Mouse (Mus musculus): ENCODE data around the gene Raly. TPM values are rescaled to one million over a fixed set of nuclear protein-coding genes. Genes with fewer than 3 reads are reported as not detected.
A peak's percentile ranks its signal among the peaks of the same experiment; 100 is the strongest.

Raly gene
- total and polyA plus RNA-seq, 3 experiments: 83.4 to 92.7 (median 89.8) TPM

GRCm38 (mm10) chr2:154803845-154804244, 12.9 kb downstream of the Raly start:
- no peak overlapping the region for H3K4me3 ChIP-seq
- H3K4me1 ChIP-seq (ENCODE audit: control insufficient read depth, insufficient read depth, low read length): peaks cover 6% of the 10 kb centered on the region
- no peak overlapping the region for H3K9ac ChIP-seq (ENCODE audit: low read depth, low read length)
- DNase-seq: no peak
- 81% methylated on average over 4 of the region's 4 CpGs for WGBS
- intact Hi-C loops (cut with DNase I): no loop called here
- peaks cover 6% of the 10 kb centered on the region for H3K79me2 ChIP-seq (replicated peaks; ENCODE audit: control insufficient read depth, insufficient read depth, low read length)
- H3K27me3 ChIP-seq (ENCODE audit: control insufficient read depth, insufficient read depth, low read length): no peaks in the 10 kb centered on the region
- H3K36me3 ChIP-seq (ENCODE audit: control insufficient read depth, insufficient read depth, low read length): peaks cover 26% of the 10 kb centered on the region
- no peak overlapping the region for H3K27ac ChIP-seq
- TF ChIP-seq POLR2A (IDR thresholded peaks at IDR 0.05; ENCODE audit: insufficient read depth, low read depth, low read length): no peak
- TF ChIP-seq CTCF (IDR thresholded peaks at IDR 0.05): no peak
- TF ChIP-seq EP300 (IDR thresholded peaks at IDR 0.05; ENCODE audit: insufficient read depth, low read depth, low read length): no peak

GRCm38 (mm10) chr2:154807689-154808088, 16.8 kb downstream of the Raly start:
- intact Hi-C loops (cut with DNase I): loop anchor here (2.0 kb wide), 1 partner anchor 15 kb away; no protein-coding TSS in a partner anchor
- H3K27ac ChIP-seq: no peak overlapping the region
- peaks cover 42% of the 10 kb centered on the region for H3K36me3 ChIP-seq (ENCODE audit: control insufficient read depth, insufficient read depth, low read length)
- no peak for DNase-seq
- H3K9ac ChIP-seq (ENCODE audit: low read depth, low read length): no peak overlapping the region
- WGBS: 44% methylated on average over 1 of the region's 1 CpGs
- H3K4me3 ChIP-seq: no peak overlapping the region
- peaks cover 11% of the 10 kb centered on the region for H3K4me1 ChIP-seq (ENCODE audit: control insufficient read depth, insufficient read depth, low read length)
- H3K27me3 ChIP-seq (ENCODE audit: control insufficient read depth, insufficient read depth, low read length): no peaks in the 10 kb centered on the region
- H3K79me2 ChIP-seq (replicated peaks; ENCODE audit: control insufficient read depth, insufficient read depth, low read length): peaks cover 8% of the 10 kb centered on the region
- TF ChIP-seq EP300 (IDR thresholded peaks at IDR 0.05; ENCODE audit: insufficient read depth, low read depth, low read length): no peak
- no peak for TF ChIP-seq CTCF (IDR thresholded peaks at IDR 0.05)
- TF ChIP-seq POLR2A (IDR thresholded peaks at IDR 0.05; ENCODE audit: insufficient read depth, low read depth, low read length): no peak

- WGBS: 72% methylated on average over 1 of the region's 1 CpGs
- no peak overlapping the region for H3K9ac ChIP-seq (ENCODE audit: low read depth, low read length)
- no peak for DNase-seq
- peaks cover 7% of the 10 kb centered on the region for H3K79me2 ChIP-seq (replicated peaks; ENCODE audit: control insufficient read depth, insufficient read depth, low read length)
- H3K36me3 ChIP-seq (ENCODE audit: control insufficient read depth, insufficient read depth, low read length): peaks cover 39% of the 10 kb centered on the region
- intact Hi-C loops (cut with DNase I): no loop called here
- no peaks in the 10 kb centered on the region for H3K27me3 ChIP-seq (ENCODE audit: control insufficient read depth, insufficient read depth, low read length)
- no peak overlapping the region for H3K4me3 ChIP-seq
- TF ChIP-seq POLR2A (IDR thresholded peaks at IDR 0.05; ENCODE audit: insufficient read depth, low read depth, low read length) (no peak), CTCF (IDR thresholded peaks at IDR 0.05) (peak; percentile 59), EP300 (IDR thresholded peaks at IDR 0.05; ENCODE audit: insufficient read depth, low read depth, low read length) (no peak)
- H3K4me1 ChIP-seq (ENCODE audit: control insufficient read depth, insufficient read depth, low read length): peaks cover 11% of the 10 kb centered on the region
- H3K27ac ChIP-seq: peak overlapping the region; percentile 42
These were observed 18.3 kb downstream of the Raly start for GRCm38 (mm10) chr2:154809107-154809762.

DNA sequence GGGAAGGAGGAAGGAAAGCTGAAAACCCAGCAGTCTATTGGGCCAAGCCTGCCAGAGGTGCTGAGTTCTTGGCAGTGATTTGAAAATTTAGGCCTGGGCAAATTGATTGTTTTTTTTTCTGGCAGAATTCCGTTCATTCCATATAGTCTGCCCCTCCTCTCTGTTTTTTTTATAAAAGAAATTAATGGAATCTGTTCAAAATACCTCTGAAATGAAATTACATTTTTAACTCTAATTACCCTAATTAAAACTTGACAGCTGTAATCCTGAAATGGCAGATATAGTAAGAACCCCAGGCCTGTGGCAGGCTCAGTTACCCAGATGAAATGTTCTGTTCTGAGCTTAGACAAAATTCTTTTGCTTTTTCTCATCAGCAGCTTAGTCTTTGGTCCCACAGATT, 19.9 kb downstream of the Raly start:
- intact Hi-C loops (cut with DNase I): no loop called here
- no peak overlapping the region for H3K9ac ChIP-seq (ENCODE audit: low read depth, low read length)
- no peak for DNase-seq
- TF ChIP-seq EP300 (IDR thresholded peaks at IDR 0.05; ENCODE audit: insufficient read depth, low read depth, low read length) (no peak), POLR2A (IDR thresholded peaks at IDR 0.05; ENCODE audit: insufficient read depth, low read depth, low read length) (no peak), CTCF (IDR thresholded peaks at IDR 0.05) (no peak)
- H3K27me3 ChIP-seq (ENCODE audit: control insufficient read depth, insufficient read depth, low read length): no peaks in the 10 kb centered on the region
- H3K27ac ChIP-seq: no peak overlapping the region
- peaks cover 12% of the 10 kb centered on the region for H3K4me1 ChIP-seq (ENCODE audit: control insufficient read depth, insufficient read depth, low read length)
- peaks cover 43% of the 10 kb centered on the region for H3K36me3 ChIP-seq (ENCODE audit: control insufficient read depth, insufficient read depth, low read length)
- 37% methylated on average over 1 of the region's 1 CpGs for WGBS
- H3K79me2 ChIP-seq (replicated peaks; ENCODE audit: control insufficient read depth, insufficient read depth, low read length): peaks cover 7% of the 10 kb centered on the region
- H3K4me3 ChIP-seq: no peak overlapping the region

- Histone ChIP-seq H3K27me3 (ENCODE audit: control insufficient read depth, insufficient read depth, low read length) (no peaks in the 10 kb centered on the region), H3K36me3 (ENCODE audit: control insufficient read depth, insufficient read depth, low read length) (peaks cover 46% of the 10 kb centered on the region), H3K4me1 (ENCODE audit: control insufficient read depth, insufficient read depth, low read length) (peaks cover 14% of the 10 kb centered on the region), H3K9ac (ENCODE audit: low read depth, low read length) (no peak overlapping the region), H3K4me3 (no peak overlapping the region), H3K79me2 (replicated peaks; ENCODE audit: control insufficient read depth, insufficient read depth, low read length) (peaks cover 4% of the 10 kb centered on the region), H3K27ac (no peak overlapping the region)
- 91% methylated on average over 2 of the region's 2 CpGs for WGBS
- TF ChIP-seq CTCF (IDR thresholded peaks at IDR 0.05): no peak
- TF ChIP-seq POLR2A (IDR thresholded peaks at IDR 0.05; ENCODE audit: insufficient read depth, low read depth, low read length): no peak
- TF ChIP-seq EP300 (IDR thresholded peaks at IDR 0.05; ENCODE audit: insufficient read depth, low read depth, low read length): no peak
- intact Hi-C loops (cut with DNase I): no loop called here
- DNase-seq: no peak
These were observed 22.5 kb downstream of the Raly start for GRCm38 (mm10) chr2:154813426-154813825.

- H3K79me2 ChIP-seq (replicated peaks; ENCODE audit: control insufficient read depth, insufficient read depth, low read length): peaks cover 6% of the 10 kb centered on the region
- WGBS: 38% methylated on average over 3 of the region's 3 CpGs
- intact Hi-C loops (cut with DNase I): no loop called here
- H3K4me3 ChIP-seq: no peak overlapping the region
- H3K4me1 ChIP-seq (ENCODE audit: control insufficient read depth, insufficient read depth, low read length): peaks cover 26% of the 10 kb centered on the region
- H3K27ac ChIP-seq: no peak overlapping the region
- TF ChIP-seq POLR2A (IDR thresholded peaks at IDR 0.05; ENCODE audit: insufficient read depth, low read depth, low read length): no peak
- no peak for TF ChIP-seq CTCF (IDR thresholded peaks at IDR 0.05)
- no peak for TF ChIP-seq EP300 (IDR thresholded peaks at IDR 0.05; ENCODE audit: insufficient read depth, low read depth, low read length)
- no peak for DNase-seq
- no peaks in the 10 kb centered on the region for H3K27me3 ChIP-seq (ENCODE audit: control insufficient read depth, insufficient read depth, low read length)
- H3K9ac ChIP-seq (ENCODE audit: low read depth, low read length): no peak overlapping the region
- H3K36me3 ChIP-seq (ENCODE audit: control insufficient read depth, insufficient read depth, low read length): peaks cover 59% of the 10 kb centered on the region
These were observed 26.2 kb downstream of the Raly start for GRCm38 (mm10) chr2:154817089-154817488.

Measured in heart, adult 2 months (tissue).